Mouse (Mus musculus) stomach, embryonic 16.5 days (tissue): ENCODE data around the gene Chrna10. TPM values are rescaled to one million over a fixed set of nuclear protein-coding genes. Genes with fewer than 3 reads are reported as not detected.

Experiments used
- ATAC-seq: fragments of 200-750 bp; cut with Nextera tagmentation; 2 replicates; pipeline ENCODE4 v1.8.0; 2017; ENCODE audit warnings: moderate number of reproducible peaks, moderate TSS enrichment; ENCODE audit not compliant: insufficient read depth, low FRiP score
- H3K27ac ChIP-seq: fragments of 300-500 bp; sonication (generic); 2 replicates; pipeline ENCODE4 v1.5.1; 2014; ENCODE audit warnings: low read length
- H3K27me3 ChIP-seq: fragments of 300-500 bp; sonication (generic); 2 replicates; pipeline ENCODE4 v1.6.1; 2014; ENCODE audit warnings: low read length, control low read depth, mixed read lengths; ENCODE audit not compliant: control insufficient read depth, insufficient read depth
- H3K36me3 ChIP-seq: fragments of 300-500 bp; sonication (generic); 2 replicates; pipeline ENCODE4 v1.6.1; 2014; ENCODE audit warnings: low read length; ENCODE audit not compliant: control insufficient read depth, insufficient read depth
- H3K4me1 ChIP-seq: fragments of 300-500 bp; sonication (generic); 2 replicates; pipeline ENCODE4 v1.6.1; 2014; ENCODE audit warnings: low read length, control low read depth, mixed read lengths; ENCODE audit not compliant: control insufficient read depth, insufficient read depth
- H3K4me2 ChIP-seq: fragments of 300-500 bp; sonication (generic); 2 replicates; pipeline ENCODE4 v1.6.1; 2014; ENCODE audit warnings: low read depth, low read length, mixed read lengths
- H3K4me3 ChIP-seq: fragments of 300-500 bp; sonication (generic); replicated peaks from 2 replicates; pipeline ENCODE4 v1.5.1; 2014; ENCODE audit warnings: mild to moderate bottlenecking, low read length
- H3K9ac ChIP-seq: fragments of 300-500 bp; sonication (generic); 2 replicates; pipeline ENCODE4 v1.6.1; 2014; ENCODE audit warnings: low read length
- H3K9me3 ChIP-seq: fragments of 300-500 bp; sonication (generic); replicated peaks from 2 replicates; pipeline ENCODE4 v1.6.1; 2016; ENCODE audit warnings: low read length, control low read depth; ENCODE audit not compliant: control insufficient read depth
- WGBS: fragments of 180-500 bp; shearing (Covaris S2); extraction: QIAGEN DNeasy Blood & Tissue Kit; methylation state at CpG from one replicate; pipeline ENCODE4 v1.1.7; 2014; 5-methylcytosine and 5-hydroxymethylcytosine counted together
- polyA plus RNA-seq: library from polyadenylated mRNA; unstranded; fragments of >200 nt; fragmentation: Nextera tagmentation; extraction: Ambion mirVana; gene quantifications from 2 replicates; pipeline ENCODE4 v1.2.1, GENCODE M21; 2015

The Chrna10 gene
- not detected in 2 replicates for polyA plus RNA-seq

GRCm38 (mm10) chr7:102116579-102117331, at the start of gene Chrna10:
Chrna10 (minus strand) TSS chr7:102116828.
- H3K9ac ChIP-seq = no peak within 1 kb of the TSS
- no peaks in the 10 kb centered on the region for H3K27me3 ChIP-seq
- H3K9me3 ChIP-seq = no peaks in the 10 kb centered on the region
- peaks cover 11% of the 10 kb centered on the region; the same call in 1 of the 2 replicates for H3K36me3 ChIP-seq
- no peak within 1 kb of the TSS for H3K27ac ChIP-seq
- 37% methylated on average over 7 of the region's 7 CpGs for WGBS
- H3K4me2 ChIP-seq = no peak within 1 kb of the TSS
- no peaks in the 10 kb centered on the region for H3K4me1 ChIP-seq
- H3K4me3 ChIP-seq = no peak within 1 kb of the TSS
- no peak for ATAC-seq

GRCm38 (mm10) chr7:102153691-102154090, 37.1 kb upstream of the Chrna10 start:
- H3K4me2 ChIP-seq = no peak overlapping the region
- 91% methylated on average over 5 of the region's 5 CpGs for WGBS
- no peak overlapping the region for H3K9ac ChIP-seq
- no peak for ATAC-seq
- no peak overlapping the region for H3K27ac ChIP-seq
- H3K27me3 ChIP-seq = no peaks in the 10 kb centered on the region
- H3K36me3 ChIP-seq = peaks cover 21% of the 10 kb centered on the region
- H3K9me3 ChIP-seq = no peaks in the 10 kb centered on the region
- H3K4me1 ChIP-seq = no peaks in the 10 kb centered on the region
- no peak overlapping the region for H3K4me3 ChIP-seq

GRCm38 (mm10) chr7:102137898-102138297, 21.3 kb upstream of the Chrna10 start:
- no peak for ATAC-seq
- no peak overlapping the region for H3K27ac ChIP-seq
- H3K36me3 ChIP-seq = peaks cover 36% of the 10 kb centered on the region
- WGBS = 97% methylated on average over 5 of the region's 5 CpGs
- H3K9ac ChIP-seq = no peak overlapping the region
- H3K9me3 ChIP-seq = no peaks in the 10 kb centered on the region
- no peak overlapping the region for H3K4me3 ChIP-seq
- H3K4me2 ChIP-seq = no peak overlapping the region
- no peaks in the 10 kb centered on the region for H3K27me3 ChIP-seq
- H3K4me1 ChIP-seq = no peaks in the 10 kb centered on the region

- no peak overlapping the region for H3K4me3 ChIP-seq
- H3K9me3 ChIP-seq = no peaks in the 10 kb centered on the region
- ATAC-seq = no peak
- H3K9ac ChIP-seq = no peak overlapping the region
- WGBS = 87% methylated on average over 1 of the region's 1 CpGs
- no peaks in the 10 kb centered on the region for H3K27me3 ChIP-seq
- H3K36me3 ChIP-seq = peaks cover 39% of the 10 kb centered on the region
- no peaks in the 10 kb centered on the region for H3K4me1 ChIP-seq
- H3K27ac ChIP-seq = no peak overlapping the region
- H3K4me2 ChIP-seq = no peak overlapping the region
Observed at GRCm38 (mm10) chr7:102137464-102137863, 20.8 kb upstream of the Chrna10 start.

- Histone ChIP-seq H3K9me3 (no peaks in the 10 kb centered on the region), H3K27me3 (no peaks in the 10 kb centered on the region), H3K9ac (no peak overlapping the region), H3K4me3 (no peak overlapping the region), H3K4me2 (no peak overlapping the region), H3K36me3 (peaks cover 43% of the 10 kb centered on the region), H3K27ac (no peak overlapping the region), H3K4me1 (no peaks in the 10 kb centered on the region)
- no peak for ATAC-seq
- WGBS = 87% methylated on average over 4 of the region's 4 CpGs
Observed at GRCm38 (mm10) chr7:102132395-102132794, 15.8 kb upstream of the Chrna10 start.

- no peak for ATAC-seq
- Histone ChIP-seq H3K27me3 (no peaks in the 10 kb centered on the region), H3K4me2 (no peak overlapping the region), H3K36me3 (peaks cover 31% of the 10 kb centered on the region), H3K4me3 (no peak overlapping the region), H3K4me1 (no peaks in the 10 kb centered on the region), H3K9me3 (no peaks in the 10 kb centered on the region), H3K27ac (no peak overlapping the region), H3K9ac (no peak overlapping the region)
- WGBS = 95% methylated on average over 10 of the region's 10 CpGs
Observed at GRCm38 (mm10) chr7:102120326-102120725, 3.7 kb upstream of the Chrna10 start.

GRCm38 (mm10) chr7:102117382-102117781, 754 bp upstream of the Chrna10 start:
- Histone ChIP-seq H3K27ac (no peak overlapping the region), H3K4me2 (no peak overlapping the region), H3K9me3 (no peaks in the 10 kb centered on the region), H3K27me3 (no peaks in the 10 kb centered on the region), H3K9ac (no peak overlapping the region), H3K4me1 (no peaks in the 10 kb centered on the region), H3K36me3 (peaks cover 11% of the 10 kb centered on the region; the same call in 1 of the 2 replicates), H3K4me3 (no peak overlapping the region)
- no peak for ATAC-seq
- WGBS = 79% methylated on average over 5 of the region's 6 CpGs

- Histone ChIP-seq H3K4me3 (no peak overlapping the region), H3K4me2 (no peak overlapping the region), H3K4me1 (no peaks in the 10 kb centered on the region), H3K9ac (no peak overlapping the region), H3K9me3 (no peaks in the 10 kb centered on the region), H3K27me3 (no peaks in the 10 kb centered on the region), H3K36me3 (no peaks in the 10 kb centered on the region), H3K27ac (no peak overlapping the region)
- WGBS = 71% methylated on average over 45 of the region's 45 CpGs
- no peak for ATAC-seq
Observed at GRCm38 (mm10) chr7:102113151-102113729, 3.4 kb downstream of the Chrna10 start.

GRCm38 (mm10) chr7:102109746-102110145, 6.9 kb downstream of the Chrna10 start:
- Histone ChIP-seq H3K36me3 (no peaks in the 10 kb centered on the region), H3K9ac (no peak overlapping the region), H3K4me3 (no peak overlapping the region), H3K4me2 (no peak overlapping the region), H3K27me3 (no peaks in the 10 kb centered on the region), H3K27ac (no peak overlapping the region), H3K9me3 (no peaks in the 10 kb centered on the region), H3K4me1 (peaks cover 7% of the 10 kb centered on the region; the same call in 1 of the 2 replicates)
- 83% methylated on average over 4 of the region's 4 CpGs for WGBS
- ATAC-seq = no peak
